Mouse (Mus musculus) heart, adult 2 months (tissue): ENCODE results near the gene Cacfd1.

Source experiments
- CTCF ChIP-seq: fragments of 200-600 bp; IDR thresholded peaks from 2 replicates; pipeline ENCODE4 v1.8.1; 2022; ENCODE audit warnings: antibody characterized with exemption, mild to moderate bottlenecking, moderate library complexity
- POLR2A ChIP-seq: fragments of 200-500 bp; IDR thresholded peaks from 2 replicates; pipeline ENCODE4 v1.6.1; 2011; ENCODE audit warnings: mild to moderate bottlenecking, low read depth, low read length, control low read depth; ENCODE audit not compliant: insufficient read depth

DNA sequence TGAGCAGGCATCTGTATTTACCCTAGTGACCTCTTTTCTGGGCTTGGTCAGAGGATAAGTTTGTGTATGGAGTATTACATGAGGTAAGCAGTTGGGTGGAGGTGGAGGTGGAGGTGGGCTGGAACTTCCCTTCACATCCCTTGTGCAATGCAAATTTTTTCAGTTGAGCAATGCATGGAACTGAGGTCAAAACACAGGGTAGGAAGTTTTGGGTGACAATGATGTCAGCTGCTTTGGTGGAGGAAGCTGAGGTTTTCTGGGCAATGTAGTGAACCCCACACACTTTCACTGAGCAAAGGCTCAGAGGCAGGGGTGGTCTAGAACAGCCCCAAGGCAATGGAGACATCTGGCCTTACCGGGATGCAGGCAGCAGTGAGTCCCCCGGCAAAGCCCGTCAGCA is 15.8 kb downstream of the Cacfd1 start:
- no peak for TF ChIP-seq CTCF
- no peak for TF ChIP-seq POLR2A
